Mouse (Mus musculus): ENCODE results near the gene Tlk2. TPM values are rescaled to one million over a fixed set of nuclear protein-coding genes. Genes with fewer than 3 reads are reported as not detected.

The Tlk2 gene
- polyA plus RNA-seq, 1 experiment from 2014 or later: 30.5 TPM

DNA sequence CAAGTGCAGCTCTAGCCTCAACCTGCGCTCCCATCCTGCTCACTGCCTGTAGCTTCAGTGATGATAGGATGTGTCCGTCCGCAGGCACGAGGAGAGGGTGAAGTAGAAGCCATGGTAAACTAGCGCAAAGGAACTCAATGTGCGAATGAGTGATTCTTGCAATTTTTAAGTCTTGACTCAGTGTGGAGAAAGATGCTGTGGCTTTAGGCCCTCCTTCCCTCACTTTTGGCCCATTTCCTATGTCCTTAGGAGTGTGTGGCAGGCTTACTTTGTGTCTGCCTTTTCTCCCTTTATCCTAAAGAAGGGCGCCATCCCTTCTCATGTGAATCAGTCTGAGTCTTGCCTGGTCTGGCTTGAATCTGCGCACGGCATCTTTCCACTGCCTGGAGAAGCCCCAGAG, 104.4 kb downstream of the Tlk2 start:
- Histone ChIP-seq H3K9me3 (ENCODE audit: control insufficient read depth, low read length) (no peaks in the 10 kb centered on the region), H3K27me3 (ENCODE audit: control insufficient read depth, insufficient read depth, low read length) (no peaks in the 10 kb centered on the region), H3K4me3 (ENCODE audit: low read depth, low read length) (no peak overlapping the region), H3K27ac (ENCODE audit: low read depth, low read length) (no peak overlapping the region), H3K36me3 (ENCODE audit: control insufficient read depth, insufficient read depth, low read length) (no peaks in the 10 kb centered on the region), H3K9ac (ENCODE audit: low read depth, low read length) (no peak overlapping the region), H3K4me1 (replicated peaks; ENCODE audit: control insufficient read depth, insufficient read depth, low read length) (no peaks in the 10 kb centered on the region), H3K4me2 (replicated peaks; ENCODE audit: low read depth, low read length) (no peak overlapping the region)
- DNase-seq (ENCODE audit: low spot score) (no peak), ATAC-seq (ENCODE audit: low FRiP score) (no peak)
- WGBS: 85% methylated on average over 9 of the region's 9 CpGs

DNA sequence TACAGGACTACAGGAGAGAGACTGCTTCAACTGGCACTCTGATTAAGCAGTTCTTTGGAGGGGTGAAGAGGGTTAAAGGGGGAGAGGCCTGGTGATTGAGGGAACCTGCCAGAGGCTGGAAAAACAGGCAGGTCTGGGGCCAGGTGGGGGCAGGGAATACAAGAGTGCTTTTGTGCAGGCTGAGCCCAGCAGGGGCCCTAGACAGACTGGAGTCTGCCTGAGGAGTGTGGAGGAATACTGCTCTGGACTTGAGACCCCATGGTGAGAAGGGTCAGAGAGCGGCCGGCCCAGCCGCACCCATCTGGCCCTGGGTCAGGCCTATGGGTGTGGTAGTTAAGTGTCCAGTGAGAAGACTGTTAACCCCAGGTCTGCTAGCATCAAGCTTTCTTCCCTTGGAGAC, 107.1 kb downstream of the Tlk2 start:
- Histone ChIP-seq H3K9ac (ENCODE audit: low read depth, low read length) (no peak overlapping the region), H3K9me3 (ENCODE audit: control insufficient read depth, low read length) (no peaks in the 10 kb centered on the region), H3K27ac (ENCODE audit: low read depth, low read length) (no peak overlapping the region), H3K4me1 (replicated peaks; ENCODE audit: control insufficient read depth, insufficient read depth, low read length) (no peaks in the 10 kb centered on the region), H3K4me3 (ENCODE audit: low read depth, low read length) (no peak overlapping the region), H3K4me2 (replicated peaks; ENCODE audit: low read depth, low read length) (no peak overlapping the region), H3K36me3 (ENCODE audit: control insufficient read depth, insufficient read depth, low read length) (no peaks in the 10 kb centered on the region), H3K27me3 (ENCODE audit: control insufficient read depth, insufficient read depth, low read length) (peaks cover under 1% of the 10 kb centered on the region; the same call in 1 of the 2 replicates)
- DNase-seq (ENCODE audit: low spot score) (no peak), ATAC-seq (ENCODE audit: low FRiP score) (no peak)
- WGBS: 37% methylated on average over 3 of the region's 3 CpGs

DNA sequence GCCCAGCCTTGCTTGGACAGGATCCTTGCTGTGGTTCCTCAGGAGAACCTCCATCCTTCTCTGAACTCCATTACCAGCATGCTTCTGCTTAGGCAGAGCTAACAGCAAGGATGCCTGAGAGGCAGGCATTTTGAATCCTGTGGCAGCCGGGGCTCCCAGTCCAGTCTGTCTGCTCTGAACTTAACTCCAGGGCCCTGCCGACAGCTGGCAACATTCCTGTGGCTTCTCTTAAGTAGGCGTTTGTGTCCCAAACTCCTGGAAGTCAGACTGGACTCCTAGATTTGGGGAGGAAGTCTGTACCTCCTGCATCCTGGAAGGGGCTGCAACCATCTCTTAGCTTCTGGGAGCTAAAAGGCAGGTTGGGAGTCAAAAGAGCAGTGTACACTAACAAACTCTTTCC, 110.8 kb downstream of the Tlk2 start:
- H3K4me1 ChIP-seq (replicated peaks; ENCODE audit: control insufficient read depth, insufficient read depth, low read length): peaks cover 4% of the 10 kb centered on the region; the same call in 1 of the 2 replicates
- ATAC-seq (ENCODE audit: low FRiP score): no peak

DNA sequence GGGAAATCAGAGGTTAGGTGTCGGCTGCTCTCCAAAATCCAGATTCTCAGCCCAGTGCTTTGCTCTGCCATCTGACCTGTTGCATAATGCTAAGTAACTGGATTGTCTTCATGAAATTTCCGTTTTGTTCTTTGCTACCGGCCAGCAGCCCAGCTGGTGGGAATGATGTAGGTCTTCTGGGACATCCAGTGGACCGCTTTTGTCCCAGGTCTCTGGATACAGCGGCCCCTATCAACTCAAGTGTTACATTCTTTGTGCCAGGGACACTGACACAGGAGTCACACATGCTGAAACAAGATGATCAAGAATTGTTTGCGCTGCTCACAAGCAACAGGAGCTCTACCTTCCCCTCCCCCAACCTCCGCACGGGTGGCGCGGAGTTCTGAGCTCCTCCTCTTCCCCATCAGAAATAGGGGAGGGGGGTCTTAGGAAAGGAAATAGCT, 113.1 kb downstream of the Tlk2 start:
- ATAC-seq (ENCODE audit: low FRiP score) (no peak), DNase-seq (ENCODE audit: low spot score) (peak; percentile 73)
- Histone ChIP-seq H3K27ac (ENCODE audit: low read depth, low read length) (no peak overlapping the region), H3K36me3 (ENCODE audit: control insufficient read depth, insufficient read depth, low read length) (no peaks in the 10 kb centered on the region), H3K4me3 (ENCODE audit: low read depth, low read length) (peak overlapping the region; percentile 61), H3K9me3 (ENCODE audit: control insufficient read depth, low read length) (no peaks in the 10 kb centered on the region), H3K27me3 (ENCODE audit: control insufficient read depth, insufficient read depth, low read length) (peaks cover 2% of the 10 kb centered on the region; the same call in 1 of the 2 replicates), H3K4me1 (replicated peaks; ENCODE audit: control insufficient read depth, insufficient read depth, low read length) (peaks cover 4% of the 10 kb centered on the region; the same call in 1 of the 2 replicates), H3K9ac (ENCODE audit: low read depth, low read length) (peak overlapping the region; percentile 75), H3K4me2 (replicated peaks; ENCODE audit: low read depth, low read length) (peak overlapping the region; percentile 96)
- WGBS: 4% methylated on average over 10 of the region's 10 CpGs

More for the DNA sequence above, 110.8 kb downstream of the Tlk2 start:
- Histone ChIP-seq H3K4me3 (ENCODE audit: low read depth, low read length) (no peak overlapping the region), H3K27me3 (ENCODE audit: control insufficient read depth, insufficient read depth, low read length) (peaks cover 2% of the 10 kb centered on the region; the same call in 1 of the 2 replicates), H3K9ac (ENCODE audit: low read depth, low read length) (no peak overlapping the region), H3K4me2 (replicated peaks; ENCODE audit: low read depth, low read length) (no peak overlapping the region), H3K27ac (ENCODE audit: low read depth, low read length) (no peak overlapping the region), H3K9me3 (ENCODE audit: control insufficient read depth, low read length) (no peaks in the 10 kb centered on the region), H3K36me3 (ENCODE audit: control insufficient read depth, insufficient read depth, low read length) (no peaks in the 10 kb centered on the region)
- 58% methylated on average over 3 of the region's 3 CpGs for WGBS
- DNase-seq (ENCODE audit: low spot score): no peak

DNA sequence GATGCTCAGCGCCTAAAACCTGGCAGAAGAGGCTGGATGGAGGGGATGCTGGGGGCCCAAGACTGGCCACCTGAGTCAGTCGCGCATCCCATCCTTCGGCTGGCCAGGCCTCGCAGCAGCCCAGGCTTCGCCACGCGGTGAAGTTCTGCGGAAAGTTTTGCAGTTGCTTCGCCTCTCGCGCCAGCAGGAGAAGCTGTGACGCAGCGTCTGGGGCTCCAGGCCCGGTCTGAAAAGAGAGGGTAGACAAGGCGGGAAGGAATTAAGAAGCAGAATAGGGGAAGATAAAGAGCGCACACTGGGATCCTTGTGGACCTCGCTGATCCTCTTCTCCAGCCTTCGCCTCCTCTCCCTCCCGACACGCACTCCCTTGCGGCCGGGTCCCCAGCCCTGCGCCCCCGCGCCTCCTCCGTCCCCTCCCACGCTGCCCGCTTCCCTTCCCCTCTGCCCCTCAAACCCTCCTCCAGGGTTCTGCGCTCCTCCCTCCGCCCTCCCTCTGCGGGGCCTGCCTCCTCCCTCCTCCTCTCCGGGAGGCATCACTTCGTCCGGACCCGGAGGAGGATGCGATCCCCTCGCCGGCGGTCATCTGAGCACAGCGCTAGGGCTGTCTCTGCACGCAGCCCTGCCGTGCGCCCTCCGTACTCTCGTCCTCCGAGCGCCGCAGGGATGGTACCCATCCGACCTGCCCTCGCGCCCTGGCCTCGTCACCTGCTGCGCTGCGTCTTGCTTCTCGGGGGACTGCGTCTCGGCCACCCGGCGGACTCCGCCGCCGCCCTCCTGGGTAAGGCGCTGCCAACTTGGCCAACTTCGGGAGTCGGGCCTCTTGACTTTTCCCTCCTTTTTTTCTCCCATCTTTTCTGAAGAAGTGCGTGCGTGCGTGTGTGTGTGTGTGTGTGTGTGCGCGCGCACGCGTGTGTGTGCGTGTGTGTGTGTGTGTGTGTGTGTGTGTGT, 113.8 kb downstream of the Tlk2 start, which contains the start of gene Mrc2:
Mrc2 (plus strand) TSS at position 520 of the 948 bp plus-strand sequence.
- no peaks in the 10 kb centered on the region for H3K36me3 ChIP-seq (ENCODE audit: control insufficient read depth, insufficient read depth, low read length)
- H3K9me3 ChIP-seq (ENCODE audit: control insufficient read depth, low read length): no peaks in the 10 kb centered on the region
- H3K4me1 ChIP-seq (replicated peaks; ENCODE audit: control insufficient read depth, insufficient read depth, low read length): peaks cover 4% of the 10 kb centered on the region; the same call in 1 of the 2 replicates
- H3K4me3 ChIP-seq (ENCODE audit: low read depth, low read length): peak within 1 kb of the TSS; percentile 61
- H3K27me3 ChIP-seq (ENCODE audit: control insufficient read depth, insufficient read depth, low read length): peaks cover 2% of the 10 kb centered on the region; the same call in 1 of the 2 replicates
- WGBS: under 1% methylated on average over 62 of the region's 75 CpGs
- DNase-seq (ENCODE audit: low spot score) (peak; percentile 77), ATAC-seq (ENCODE audit: low FRiP score) (peak; percentile 85)
- peak within 1 kb of the TSS; percentile 96 for H3K4me2 ChIP-seq (replicated peaks; ENCODE audit: low read depth, low read length)
- H3K27ac ChIP-seq (ENCODE audit: low read depth, low read length): peak within 1 kb of the TSS; percentile 77
- peak within 1 kb of the TSS; percentile 75 for H3K9ac ChIP-seq (ENCODE audit: low read depth, low read length)

DNA sequence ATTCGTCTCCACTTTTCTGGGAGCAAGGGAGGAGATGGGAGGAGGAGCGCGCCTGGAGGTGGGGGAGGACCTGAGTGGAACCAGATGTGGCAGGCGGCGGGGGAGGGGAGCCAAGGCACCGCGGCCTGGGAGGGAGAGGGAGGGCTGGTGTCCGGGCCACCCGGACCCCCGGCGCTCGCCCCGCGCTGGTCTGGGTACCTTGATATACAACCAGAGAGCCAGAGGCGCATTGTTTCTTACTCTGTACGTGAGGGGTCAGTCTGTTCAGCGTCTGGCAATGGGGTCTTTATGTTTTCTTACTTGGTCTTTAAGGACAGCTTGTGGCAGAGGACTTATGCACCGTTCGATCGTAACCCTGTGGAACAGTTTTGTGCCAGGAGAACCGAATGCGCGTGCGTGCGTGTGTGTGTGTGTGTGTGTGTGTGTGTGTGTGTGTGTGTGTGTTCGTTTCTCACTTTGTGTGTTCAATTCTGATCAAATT, 114.5 kb downstream of the Tlk2 start:
- Histone ChIP-seq H3K4me1 (replicated peaks; ENCODE audit: control insufficient read depth, insufficient read depth, low read length) (peaks cover 4% of the 10 kb centered on the region; the same call in 1 of the 2 replicates), H3K36me3 (ENCODE audit: control insufficient read depth, insufficient read depth, low read length) (no peaks in the 10 kb centered on the region), H3K4me2 (replicated peaks; ENCODE audit: low read depth, low read length) (peak overlapping the region; percentile 96), H3K27ac (ENCODE audit: low read depth, low read length) (no peak overlapping the region), H3K27me3 (ENCODE audit: control insufficient read depth, insufficient read depth, low read length) (peaks cover 2% of the 10 kb centered on the region; the same call in 1 of the 2 replicates), H3K9ac (ENCODE audit: low read depth, low read length) (peak overlapping the region; percentile 75), H3K4me3 (ENCODE audit: low read depth, low read length) (peak overlapping the region; percentile 61), H3K9me3 (ENCODE audit: control insufficient read depth, low read length) (no peaks in the 10 kb centered on the region)
- ATAC-seq (ENCODE audit: low FRiP score) (peak; percentile 55), DNase-seq (ENCODE audit: low spot score) (peak; percentile 82)
- 0% methylated on average over 26 of the region's 26 CpGs for WGBS

DNA sequence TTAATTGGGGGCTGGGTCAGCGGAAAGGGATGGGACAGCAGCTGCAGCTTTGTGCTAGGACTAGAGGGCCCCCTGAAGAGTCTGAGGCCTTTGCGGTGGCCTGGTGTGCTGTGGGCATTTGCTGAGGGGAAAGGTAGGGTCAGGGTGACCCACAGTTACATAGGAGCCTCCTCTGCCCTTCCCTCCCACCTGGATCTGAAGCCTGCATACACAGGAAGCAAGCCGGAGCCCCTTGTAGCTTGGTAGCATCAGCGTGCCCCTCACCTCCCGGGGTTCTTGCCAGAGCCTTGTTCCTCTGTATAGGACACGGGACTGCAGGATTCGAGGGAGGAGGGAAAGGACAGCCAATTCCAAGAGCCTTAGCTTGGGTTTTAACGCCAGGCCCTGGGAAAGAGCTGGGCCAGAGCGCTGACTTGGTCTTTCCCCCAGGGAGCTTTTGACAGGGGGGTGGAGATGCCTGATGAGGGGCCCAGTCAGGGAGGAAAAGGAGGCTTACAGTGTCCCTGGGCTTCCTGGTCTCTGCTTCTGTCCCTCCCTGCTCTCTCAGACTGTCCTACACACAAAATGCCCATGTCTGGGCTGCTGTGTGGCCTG, 115.4 kb downstream of the Tlk2 start:
- Histone ChIP-seq H3K36me3 (ENCODE audit: control insufficient read depth, insufficient read depth, low read length) (no peaks in the 10 kb centered on the region), H3K4me2 (replicated peaks; ENCODE audit: low read depth, low read length) (peak overlapping the region; percentile 96), H3K4me1 (replicated peaks; ENCODE audit: control insufficient read depth, insufficient read depth, low read length) (peaks cover 4% of the 10 kb centered on the region; the same call in 1 of the 2 replicates), H3K4me3 (ENCODE audit: low read depth, low read length) (peak overlapping the region; percentile 61), H3K27me3 (ENCODE audit: control insufficient read depth, insufficient read depth, low read length) (peaks cover 2% of the 10 kb centered on the region; the same call in 1 of the 2 replicates), H3K9me3 (ENCODE audit: control insufficient read depth, low read length) (no peaks in the 10 kb centered on the region), H3K9ac (ENCODE audit: low read depth, low read length) (peak overlapping the region; percentile 75), H3K27ac (ENCODE audit: low read depth, low read length) (peak overlapping the region; percentile 51)
- DNase-seq (ENCODE audit: low spot score) (peak; percentile 49), ATAC-seq (ENCODE audit: low FRiP score) (no peak)
- 4% methylated on average over 9 of the region's 9 CpGs for WGBS

DNA sequence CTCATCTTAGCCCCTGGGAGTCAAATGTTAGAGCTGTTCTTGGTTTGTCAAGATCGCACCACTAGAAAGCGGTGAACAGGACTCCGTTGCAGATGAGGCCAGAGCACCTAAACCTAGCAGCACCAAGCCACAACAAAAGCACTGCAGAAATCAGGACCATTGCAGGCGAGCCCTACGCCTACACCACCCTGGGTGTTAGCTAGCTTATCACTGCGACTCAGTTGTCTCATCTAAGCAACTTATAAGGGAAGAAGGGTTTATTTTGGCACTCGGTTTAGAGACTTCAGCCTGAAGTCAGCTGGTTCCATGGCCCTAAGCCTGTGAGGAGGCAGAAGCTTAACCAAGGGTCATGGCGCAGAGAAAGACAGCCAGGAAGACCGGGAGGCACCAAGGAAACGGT, 117.5 kb downstream of the Tlk2 start:
- ATAC-seq (ENCODE audit: low FRiP score): no peak
- no peaks in the 10 kb centered on the region for H3K36me3 ChIP-seq (ENCODE audit: control insufficient read depth, insufficient read depth, low read length)

More for the DNA sequence above, 117.5 kb downstream of the Tlk2 start:
- H3K9me3 ChIP-seq (ENCODE audit: control insufficient read depth, low read length): no peaks in the 10 kb centered on the region
- H3K4me3 ChIP-seq (ENCODE audit: low read depth, low read length): no peak overlapping the region
- whole genome bisulfite sequencing: 94% methylated on average over 10 of the region's 10 CpGs
- H3K4me1 ChIP-seq (replicated peaks; ENCODE audit: control insufficient read depth, insufficient read depth, low read length): peaks cover 4% of the 10 kb centered on the region; the same call in 1 of the 2 replicates
- no peak overlapping the region for H3K9ac ChIP-seq (ENCODE audit: low read depth, low read length)
- DNase-seq (ENCODE audit: low spot score): no peak
- no peak overlapping the region for H3K27ac ChIP-seq (ENCODE audit: low read depth, low read length)
- H3K4me2 ChIP-seq (replicated peaks; ENCODE audit: low read depth, low read length): no peak overlapping the region
- H3K27me3 ChIP-seq (ENCODE audit: control insufficient read depth, insufficient read depth, low read length): no peaks in the 10 kb centered on the region
